Mouse (Mus musculus): Measurements from ENCODE around the gene Fanci.

DNA sequence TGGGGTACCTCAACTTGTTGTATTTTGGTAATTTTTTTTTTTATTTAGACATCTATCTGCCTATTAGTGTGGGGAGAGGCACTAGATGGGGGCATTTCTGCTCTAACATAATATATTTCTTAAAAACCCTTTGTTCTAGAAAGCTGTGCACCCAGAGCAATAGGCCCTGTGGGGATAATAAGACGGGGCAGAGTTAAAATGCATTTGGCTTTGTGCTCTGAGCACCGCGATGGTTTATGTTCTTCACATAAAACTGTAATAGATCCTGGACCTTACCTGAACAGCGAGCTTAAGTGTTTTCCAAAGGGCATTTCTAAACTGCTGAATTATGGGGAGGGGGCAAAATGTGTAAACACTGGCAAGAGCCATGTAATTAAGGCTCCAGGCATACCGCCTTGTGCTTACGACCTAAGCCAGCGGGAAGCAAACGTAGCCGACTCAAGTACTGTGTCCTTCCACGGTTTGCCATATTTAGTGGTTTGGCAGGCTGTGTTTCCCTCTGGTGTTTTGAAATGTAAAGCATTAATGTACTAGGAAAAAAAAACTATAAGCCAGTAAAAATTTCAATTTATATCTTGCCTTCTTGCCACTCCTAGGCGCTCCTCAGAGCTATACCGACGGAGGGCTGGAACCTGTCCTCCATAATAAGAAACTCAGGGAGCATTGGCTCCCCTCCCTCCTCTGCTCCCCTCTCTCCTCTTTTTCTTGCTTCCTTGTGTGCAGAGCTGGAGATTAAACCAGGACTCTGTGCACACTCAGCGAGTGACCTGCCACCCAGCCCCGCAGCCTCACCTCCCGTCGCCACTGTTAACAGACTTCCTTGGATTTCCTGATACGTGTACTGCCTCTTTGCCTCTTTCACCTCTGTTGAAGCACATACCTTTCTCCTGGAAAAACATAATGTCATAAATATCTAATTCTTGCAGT, 23.0 kb downstream of the Fanci start:
- TF ChIP-seq CTCF (IDR thresholded peaks at IDR 0.05; ENCODE audit: control insufficient read depth, insufficient read depth, insufficient replicate concordance, low read depth, low read length) (no peak), POLR2A (IDR thresholded peaks at IDR 0.05; ENCODE audit: control insufficient read depth, low read depth, low read length) (no peak)
